Mouse (Mus musculus) liver, embryonic 16.5 days (tissue): ENCODE results near the gene Lbr. TPM values are rescaled to one million over a fixed set of nuclear protein-coding genes. Genes with fewer than 3 reads are reported as not detected.

Source experiments
- ATAC-seq: fragments of 200-750 bp; cut with Nextera tagmentation; 2 replicates; pipeline ENCODE4 v1.8.0; 2017; ENCODE audit warnings: low read depth, mild to moderate bottlenecking, moderate number of reproducible peaks, moderate library complexity
- H3K27ac ChIP-seq: fragments of 300-500 bp; sonication (generic); 2 replicates; pipeline ENCODE4 v1.5.1; 2014; ENCODE audit warnings: mild to moderate bottlenecking, low read length
- H3K27me3 ChIP-seq: fragments of 300-500 bp; sonication (generic); 2 replicates; pipeline ENCODE4 v1.6.1; 2014; ENCODE audit warnings: low read depth, low read length, mixed read lengths; ENCODE audit not compliant: control insufficient read depth, insufficient read depth
- H3K36me3 ChIP-seq: fragments of 300-500 bp; sonication (generic); 2 replicates; pipeline ENCODE4 v1.6.1; 2014; ENCODE audit warnings: mild to moderate bottlenecking; ENCODE audit not compliant: control insufficient read depth, insufficient read depth
- H3K4me1 ChIP-seq: fragments of 300-500 bp; sonication (generic); 2 replicates; pipeline ENCODE4 v1.6.1; 2014; ENCODE audit warnings: low read depth, low read length, mixed read lengths; ENCODE audit not compliant: control insufficient read depth
- H3K4me2 ChIP-seq: fragments of 300-500 bp; sonication (generic); 2 replicates; pipeline ENCODE4 v1.6.1; 2014; ENCODE audit warnings: low read depth, low read length, mixed read lengths
- H3K4me3 ChIP-seq: fragments of 300-500 bp; sonication (generic); 2 replicates; pipeline ENCODE4 v1.5.1; 2014; ENCODE audit warnings: low read depth, mild to moderate bottlenecking, low read length
- H3K9ac ChIP-seq: fragments of 300-500 bp; sonication (generic); 2 replicates; pipeline ENCODE4 v1.6.1; 2014; ENCODE audit warnings: low read depth, low read length
- H3K9me3 ChIP-seq: fragments of 300-500 bp; sonication (generic); replicated peaks from 2 replicates; pipeline ENCODE4 v1.6.1; 2016; ENCODE audit warnings: low read length; ENCODE audit not compliant: control insufficient read depth
- WGBS: fragments of 180-500 bp; shearing (Covaris S2); extraction: QIAGEN DNeasy Blood & Tissue Kit; methylation state at CpG from one replicate; pipeline ENCODE4 v1.1.7; 2014; ENCODE audit not compliant: insufficient replicate concordance; 5-methylcytosine and 5-hydroxymethylcytosine counted together
- polyA plus RNA-seq: library from polyadenylated mRNA; unstranded; fragments of >200 nt; fragmentation: Nextera tagmentation; extraction: Ambion mirVana; gene quantifications from 2 replicates; pipeline ENCODE4 v1.2.1, GENCODE M21; 2015

Gene Lbr
- polyA plus RNA-seq, 1 experiment from 2014 or later: 211 TPM

DNA sequence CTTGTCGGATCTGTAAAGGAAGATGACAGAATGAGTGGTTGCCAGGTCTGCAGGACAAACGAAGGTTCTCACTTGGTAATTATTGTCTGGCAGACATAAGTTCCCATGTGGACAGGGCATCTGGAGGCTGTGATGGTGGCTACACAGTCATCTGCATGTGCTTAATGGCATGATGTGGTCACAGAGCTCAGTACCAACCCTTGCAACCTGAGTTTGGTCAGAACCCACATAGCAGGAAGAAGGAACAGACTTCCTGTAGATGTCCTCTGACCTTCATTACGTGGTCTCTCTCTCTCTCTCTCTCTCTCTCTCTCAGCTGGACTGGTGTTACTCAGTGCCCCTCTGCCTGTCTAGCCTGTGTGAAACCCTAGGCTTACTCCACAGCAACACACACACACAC, 29.8 kb upstream of the Lbr start:
- H3K4me1 ChIP-seq: no peaks in the 10 kb centered on the region
- no peak overlapping the region for H3K4me2 ChIP-seq
- H3K27me3 ChIP-seq: no peaks in the 10 kb centered on the region
- WGBS: 45% methylated on average over 3 of the region's 3 CpGs
- no peaks in the 10 kb centered on the region for H3K9me3 ChIP-seq
- H3K4me3 ChIP-seq: no peak overlapping the region
- H3K9ac ChIP-seq: no peak overlapping the region
- no peak overlapping the region for H3K27ac ChIP-seq
- no peak for ATAC-seq
- no peaks in the 10 kb centered on the region for H3K36me3 ChIP-seq

DNA sequence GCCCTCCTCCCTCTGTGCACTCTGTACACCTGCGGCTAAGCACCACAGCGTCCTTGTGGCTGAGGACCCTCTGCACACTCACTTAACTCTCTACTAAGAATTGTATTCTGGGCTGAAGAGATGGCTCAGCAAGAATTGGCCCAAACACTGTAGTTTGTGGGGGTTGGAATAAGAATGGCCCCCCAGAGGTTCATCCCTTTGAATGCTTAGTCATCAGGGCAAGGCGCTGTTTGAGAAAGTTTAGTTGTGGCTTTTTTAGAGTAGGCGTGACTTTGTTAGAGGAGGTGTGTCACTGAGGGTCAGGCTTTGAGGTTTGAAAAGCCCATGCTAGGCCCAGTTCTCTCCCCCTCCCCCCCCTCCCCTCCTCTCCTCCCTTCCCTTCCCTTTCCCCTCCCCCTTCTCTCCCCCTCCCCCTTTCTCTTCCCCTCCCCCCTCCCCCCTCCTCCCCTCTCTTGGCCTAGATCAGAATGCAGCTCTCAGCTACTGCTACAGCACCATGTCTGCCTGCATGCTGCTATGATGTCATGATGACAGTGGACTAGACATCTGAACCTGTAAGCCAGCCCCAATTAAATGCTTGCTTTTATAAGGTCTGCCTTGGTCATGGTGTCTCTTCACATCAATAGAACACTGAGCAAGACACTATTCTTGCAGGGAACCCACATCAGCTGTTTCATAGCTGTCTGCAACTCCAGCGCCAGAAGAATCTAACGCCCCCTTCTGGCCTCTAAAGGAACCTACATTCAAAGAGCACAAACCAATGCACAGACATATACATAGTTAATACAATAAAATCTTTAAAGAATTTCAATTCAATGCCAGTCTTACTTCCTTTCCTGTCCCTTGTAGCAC, 23.8 kb upstream of the Lbr start:
- H3K4me3 ChIP-seq: no peak overlapping the region
- H3K27ac ChIP-seq: peak overlapping the region; percentile 28
- H3K9me3 ChIP-seq: no peaks in the 10 kb centered on the region
- H3K27me3 ChIP-seq: no peaks in the 10 kb centered on the region
- peaks cover 8% of the 10 kb centered on the region for H3K4me1 ChIP-seq
- H3K4me2 ChIP-seq: no peak overlapping the region
- H3K36me3 ChIP-seq: no peaks in the 10 kb centered on the region
- H3K9ac ChIP-seq: no peak overlapping the region
- ATAC-seq: no peak
- 46% methylated on average over 6 of the region's 6 CpGs for WGBS

GRCm38 (mm10) chr1:181865863-181866216, 23.0 kb upstream of the Lbr start:
- no peak overlapping the region for H3K4me2 ChIP-seq
- H3K4me3 ChIP-seq: no peak overlapping the region
- peak; percentile 40 for ATAC-seq
- peak overlapping the region; percentile 28; the same call in 1 of the 2 replicates for H3K27ac ChIP-seq
- peaks cover 14% of the 10 kb centered on the region for H3K4me1 ChIP-seq
- H3K27me3 ChIP-seq: no peaks in the 10 kb centered on the region
- 25% methylated on average over 5 of the region's 5 CpGs for WGBS
- no peaks in the 10 kb centered on the region for H3K36me3 ChIP-seq
- no peaks in the 10 kb centered on the region for H3K9me3 ChIP-seq
- H3K9ac ChIP-seq: no peak overlapping the region

DNA sequence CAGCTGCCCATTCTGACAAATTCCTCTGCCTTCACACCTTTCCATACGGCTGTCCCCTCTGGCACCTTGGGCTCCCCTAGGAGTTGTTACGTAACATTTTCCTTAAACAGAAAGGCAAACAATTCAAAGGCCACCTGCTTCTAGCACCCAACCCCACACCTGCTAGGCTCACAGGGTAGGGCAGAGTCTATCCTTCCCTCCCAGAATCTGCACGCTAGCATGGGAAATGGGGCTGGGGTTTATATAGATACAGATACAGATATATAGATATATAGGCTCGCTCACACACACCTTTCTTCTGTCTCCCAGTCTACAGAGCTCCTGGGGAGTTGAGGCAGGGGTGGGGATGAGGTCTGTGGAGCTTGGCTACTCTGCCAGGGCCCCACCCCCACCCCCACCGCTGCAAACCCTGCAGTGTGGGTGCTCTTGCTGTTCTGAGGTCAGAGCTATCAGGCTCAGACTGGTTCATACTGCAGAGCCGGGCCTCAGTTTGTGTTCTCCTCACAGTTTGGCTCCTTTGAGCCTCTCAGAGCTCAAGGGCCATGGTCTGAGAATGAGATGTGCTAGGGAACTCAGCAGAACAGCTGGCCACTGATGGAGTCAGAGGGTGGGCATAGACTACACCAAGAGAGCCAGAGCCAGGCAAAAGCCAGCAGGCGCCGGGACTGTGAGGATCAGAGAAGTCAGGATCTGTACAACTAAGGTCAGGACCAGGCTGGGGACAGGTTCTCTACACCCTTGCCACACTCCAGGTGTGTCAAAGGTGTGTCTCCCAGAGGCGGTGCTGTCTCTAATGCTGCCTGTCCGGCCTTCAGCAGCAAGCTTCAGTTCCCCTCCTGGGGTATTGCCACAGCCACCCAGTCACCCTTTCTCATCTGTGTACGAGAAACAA, 22.4 kb upstream of the Lbr start:
- H3K4me3 ChIP-seq: no peak overlapping the region
- H3K36me3 ChIP-seq: no peaks in the 10 kb centered on the region
- H3K9ac ChIP-seq: no peak overlapping the region
- 51% methylated on average over 11 of the region's 11 CpGs for WGBS
- peak; percentile 10; the same call in 1 of the 2 replicates for ATAC-seq
- H3K27me3 ChIP-seq: no peaks in the 10 kb centered on the region
- peak overlapping the region; percentile 3; the same call in 1 of the 2 replicates for H3K27ac ChIP-seq
- H3K9me3 ChIP-seq: no peaks in the 10 kb centered on the region
- peaks cover 17% of the 10 kb centered on the region for H3K4me1 ChIP-seq
- H3K4me2 ChIP-seq: no peak overlapping the region

GRCm38 (mm10) chr1:181863431-181863830, 20.6 kb upstream of the Lbr start:
- no peak overlapping the region for H3K27ac ChIP-seq
- no peak overlapping the region for H3K9ac ChIP-seq
- H3K4me2 ChIP-seq: no peak overlapping the region
- peaks cover 17% of the 10 kb centered on the region for H3K4me1 ChIP-seq
- H3K36me3 ChIP-seq: no peaks in the 10 kb centered on the region
- H3K27me3 ChIP-seq: no peaks in the 10 kb centered on the region
- 35% methylated on average over 8 of the region's 8 CpGs for WGBS
- no peaks in the 10 kb centered on the region for H3K9me3 ChIP-seq
- H3K4me3 ChIP-seq: no peak overlapping the region
- no peak for ATAC-seq

- Histone ChIP-seq H3K4me3 (no peak overlapping the region), H3K27ac (no peak overlapping the region), H3K9me3 (no peaks in the 10 kb centered on the region), H3K4me1 (peaks cover 17% of the 10 kb centered on the region), H3K4me2 (no peak overlapping the region), H3K36me3 (no peaks in the 10 kb centered on the region), H3K9ac (no peak overlapping the region), H3K27me3 (no peaks in the 10 kb centered on the region)
- WGBS: 64% methylated on average over 16 of the region's 16 CpGs
- no peak for ATAC-seq
Measured at GRCm38 (mm10) chr1:181862676-181863374, 20.0 kb upstream of the Lbr start.

DNA sequence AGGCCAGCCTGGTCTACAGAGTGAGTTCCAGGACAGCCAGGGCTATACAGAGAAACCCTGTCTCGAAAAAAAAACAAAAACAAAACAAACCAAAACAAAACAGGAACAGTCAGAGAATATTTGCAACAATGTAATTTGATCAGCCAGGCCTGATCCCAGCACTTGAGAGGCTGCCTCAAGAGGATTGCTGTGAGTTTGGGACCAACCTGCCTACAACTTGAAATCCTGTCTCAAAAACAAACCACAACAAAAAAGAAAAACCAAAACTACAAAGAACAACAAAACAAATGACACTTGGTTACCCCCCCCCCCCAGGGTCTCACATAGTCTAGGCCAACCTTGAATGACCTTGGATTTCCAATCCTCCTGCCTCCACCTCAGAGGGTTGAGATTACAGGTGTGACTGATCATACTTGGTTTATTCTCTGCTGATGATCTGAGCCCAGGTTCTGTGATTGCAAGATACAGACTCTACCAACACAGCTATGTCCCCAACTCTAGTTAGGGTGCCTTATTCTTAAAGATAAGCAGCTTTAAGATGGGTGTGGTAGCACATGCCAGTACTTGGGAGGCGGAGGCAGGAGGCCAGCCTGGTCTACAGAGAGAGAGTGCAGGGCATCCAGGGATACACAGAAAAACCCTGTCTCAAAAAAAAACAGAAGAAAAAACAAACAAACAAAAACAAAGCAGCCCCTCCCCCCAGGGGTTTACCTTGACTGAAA, 18.5 kb upstream of the Lbr start:
- H3K36me3 ChIP-seq: no peaks in the 10 kb centered on the region
- no peaks in the 10 kb centered on the region for H3K27me3 ChIP-seq
- peaks cover 17% of the 10 kb centered on the region for H3K4me1 ChIP-seq
- no peak overlapping the region for H3K4me3 ChIP-seq
- WGBS: 21% methylated on average over 2 of the region's 2 CpGs
- ATAC-seq: peak; percentile 57
- no peak overlapping the region for H3K4me2 ChIP-seq
- peak overlapping the region; percentile 44 for H3K27ac ChIP-seq
- no peaks in the 10 kb centered on the region for H3K9me3 ChIP-seq
- no peak overlapping the region for H3K9ac ChIP-seq

DNA sequence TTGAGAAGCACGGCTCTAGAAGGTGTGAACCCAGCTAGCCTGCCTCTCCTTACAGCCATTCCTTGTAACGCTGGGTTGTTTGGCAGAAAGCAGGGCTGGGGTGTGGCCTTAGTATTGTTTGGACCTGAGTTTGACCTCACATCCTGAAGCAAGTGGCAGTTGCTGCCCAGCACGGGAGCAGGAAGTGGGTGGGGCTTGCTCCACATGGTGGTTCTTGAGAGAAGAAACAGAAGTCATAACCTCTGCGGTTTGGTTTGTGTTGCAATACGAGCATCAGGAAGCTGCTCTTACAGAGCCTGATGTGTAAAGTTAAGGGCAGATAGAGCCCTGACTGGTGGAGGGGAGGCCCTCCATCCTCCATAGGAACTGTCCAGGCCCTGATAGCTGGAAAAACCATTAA, 17.8 kb upstream of the Lbr start:
- H3K27ac ChIP-seq: peak overlapping the region; percentile 44
- no peaks in the 10 kb centered on the region for H3K36me3 ChIP-seq
- ATAC-seq: peak; percentile 73
- no peaks in the 10 kb centered on the region for H3K9me3 ChIP-seq
- H3K4me3 ChIP-seq: no peak overlapping the region
- H3K27me3 ChIP-seq: no peaks in the 10 kb centered on the region
- WGBS: 4% methylated on average over 5 of the region's 5 CpGs
- peaks cover 17% of the 10 kb centered on the region for H3K4me1 ChIP-seq
- H3K4me2 ChIP-seq: no peak overlapping the region
- H3K9ac ChIP-seq: no peak overlapping the region
